Mouse (Mus musculus): ENCODE results near the gene AI413582. TPM values are rescaled to one million over a fixed set of nuclear protein-coding genes. Genes with fewer than 3 reads are reported as not detected.

The AI413582 gene
- total RNA-seq (2021), result 10 to 100 TPM; 80.4 to 95.9 TPM

DNA sequence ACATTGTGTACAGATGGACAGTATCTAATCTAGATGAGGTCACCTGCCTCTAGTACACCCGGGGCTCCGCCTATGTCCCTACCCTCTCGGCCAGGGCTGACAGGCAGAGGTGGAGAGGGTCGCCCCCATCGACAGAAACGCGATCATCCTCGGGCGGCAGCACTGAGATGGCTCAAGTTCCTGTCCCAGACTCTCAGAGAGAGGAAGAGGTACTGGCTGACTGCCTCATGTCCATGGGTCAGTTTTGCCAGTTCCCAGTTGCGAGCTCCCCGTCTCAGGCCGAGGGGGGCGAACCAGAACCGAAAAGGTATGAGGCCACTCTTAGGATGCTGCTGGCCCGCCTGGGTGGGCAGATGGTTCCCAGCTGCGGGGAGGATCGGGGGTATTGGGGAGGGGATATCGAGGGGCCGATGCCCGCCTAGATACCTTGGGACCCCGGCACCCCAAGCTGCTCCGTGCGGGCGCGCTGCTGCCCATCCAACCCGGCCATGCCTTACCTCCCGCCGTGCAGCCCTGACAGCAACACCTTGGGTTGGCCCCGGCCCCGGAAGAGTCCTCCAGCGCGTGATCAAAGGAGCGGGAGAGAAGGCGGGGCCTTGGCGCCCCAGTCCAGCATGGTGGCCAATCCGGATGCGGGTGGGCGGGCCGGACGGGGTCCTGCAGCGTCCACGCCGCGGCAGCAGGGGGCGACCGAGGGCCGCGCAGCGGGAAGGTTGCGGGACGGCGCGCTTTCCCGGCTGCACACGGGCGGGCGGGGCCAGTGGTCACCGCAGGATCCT lies at the start of gene AI413582:
AI413582 (minus strand) TSS at position 594 of the 779 bp plus-strand sequence.
- intact Hi-C loops (cut with DNase I), result no loop called here

DNA sequence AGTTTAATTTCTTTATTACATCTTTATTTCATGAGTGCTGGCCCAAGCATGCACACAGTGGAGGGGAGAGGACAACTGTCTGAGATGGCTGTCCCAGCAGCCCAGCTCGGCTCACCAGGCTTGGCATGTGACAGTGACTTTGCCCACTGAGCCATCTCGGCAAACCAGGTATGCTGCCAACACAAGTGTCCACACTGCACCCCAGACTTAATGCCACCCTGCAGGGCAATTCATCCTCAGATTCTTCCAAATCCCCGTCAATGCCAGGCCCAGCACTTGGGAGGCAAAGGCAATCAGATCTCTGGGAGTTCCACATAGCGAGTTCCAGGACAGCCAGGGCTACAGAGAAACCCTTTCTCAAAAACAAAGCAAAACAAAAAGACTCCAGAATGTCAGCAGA lies 47.5 kb upstream of the AI413582 start:
- intact Hi-C loops (cut with DNase I), result no loop called here
- no peak for DNase-seq (ENCODE audit: extremely low spot score in 1 of 2, low spot score in 2 of 2)

More for the DNA sequence above, at the start of gene AI413582:
- peak; percentile 91 to 96 for DNase-seq (ENCODE audit: extremely low spot score in 1 of 2, low spot score in 2 of 2)

DNA sequence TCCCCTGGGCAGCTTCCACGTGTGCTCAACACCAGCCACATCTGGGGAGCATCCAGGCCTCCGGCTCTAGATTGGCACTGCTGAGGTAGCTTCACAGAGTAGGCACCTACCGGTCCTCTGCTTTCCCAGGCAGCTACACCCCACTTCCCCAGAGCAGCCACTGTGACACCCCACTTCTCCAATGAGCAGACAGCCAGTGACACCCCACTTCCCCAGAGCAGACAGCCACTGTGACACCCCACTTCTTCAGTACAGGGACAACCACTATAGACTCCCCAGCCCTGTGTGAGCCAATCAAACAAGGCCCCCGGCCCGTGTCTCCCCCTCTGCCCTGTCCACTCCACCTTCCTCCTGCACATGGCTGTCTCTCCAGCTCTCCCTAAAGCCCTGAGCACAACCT lies 46.4 kb upstream of the AI413582 start:
- intact Hi-C loops (cut with DNase I), result no loop called here
- DNase-seq (ENCODE audit: extremely low spot score in 1 of 2, low spot score in 2 of 2), result no peak

DNA sequence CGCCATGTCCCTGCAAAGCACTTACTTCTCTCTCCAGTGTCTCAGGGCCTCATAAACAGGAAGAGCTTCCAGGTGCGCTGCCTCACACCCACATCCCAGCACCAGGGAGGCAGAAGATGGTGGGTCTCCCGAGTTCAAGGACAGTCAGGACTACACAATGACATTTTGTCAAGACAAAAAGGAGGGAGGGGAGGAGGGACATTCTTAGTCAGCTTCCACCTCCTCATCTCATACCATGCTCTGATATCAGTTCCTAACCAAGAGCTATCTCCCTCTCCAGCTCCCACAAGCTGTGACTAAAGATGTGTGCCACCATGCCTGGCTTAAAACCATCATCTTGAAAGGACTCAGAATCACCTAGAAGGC lies 45.9 kb upstream of the AI413582 start:
- intact Hi-C loops (cut with DNase I), result no loop called here
- no peak for DNase-seq (ENCODE audit: extremely low spot score in 1 of 2, low spot score in 2 of 2)

DNA sequence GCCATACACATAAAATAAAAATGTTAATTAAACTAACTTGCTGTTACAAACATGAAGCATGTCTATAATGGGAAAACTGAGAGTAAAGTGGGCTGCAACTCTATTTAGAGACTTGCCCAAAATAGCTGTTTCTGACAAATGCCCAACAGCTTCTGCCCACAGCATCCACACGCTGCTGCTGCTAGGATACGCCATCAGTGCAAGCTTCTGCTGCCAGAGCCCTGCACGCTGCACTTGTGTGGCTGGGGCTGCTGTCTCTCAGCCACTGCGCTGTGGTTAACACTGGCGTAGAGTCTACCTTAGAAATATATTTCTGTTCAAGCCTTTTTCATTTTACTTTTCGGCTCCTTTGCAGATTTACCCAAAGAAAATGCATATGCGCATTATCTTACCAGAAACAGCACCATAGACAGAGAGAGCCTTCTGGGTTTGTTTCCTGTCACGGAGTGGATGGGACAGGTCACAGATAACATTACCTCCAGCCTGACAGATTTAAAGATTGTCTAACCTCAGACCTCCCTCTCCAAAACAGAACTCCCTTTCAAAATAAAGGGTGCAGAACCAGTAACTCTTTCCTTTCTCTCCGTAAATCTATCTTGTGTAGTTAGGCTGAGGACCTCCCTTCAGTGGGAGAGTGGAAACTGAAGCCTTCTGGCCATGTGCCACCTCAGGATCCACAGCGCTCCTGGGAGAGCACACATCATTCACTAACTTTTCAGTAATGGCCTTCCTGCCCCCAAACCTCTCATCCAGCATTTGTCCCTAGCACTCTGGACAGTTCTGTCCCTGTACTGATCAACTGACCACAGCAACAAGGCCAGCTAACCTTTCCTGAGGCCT lies 45.3 kb upstream of the AI413582 start:
- DNase-seq (ENCODE audit: extremely low spot score in 1 of 2, low spot score in 2 of 2), result peak in 1 of 2 experiments; percentile 81
- intact Hi-C loops (cut with DNase I), result no loop called here

DNA sequence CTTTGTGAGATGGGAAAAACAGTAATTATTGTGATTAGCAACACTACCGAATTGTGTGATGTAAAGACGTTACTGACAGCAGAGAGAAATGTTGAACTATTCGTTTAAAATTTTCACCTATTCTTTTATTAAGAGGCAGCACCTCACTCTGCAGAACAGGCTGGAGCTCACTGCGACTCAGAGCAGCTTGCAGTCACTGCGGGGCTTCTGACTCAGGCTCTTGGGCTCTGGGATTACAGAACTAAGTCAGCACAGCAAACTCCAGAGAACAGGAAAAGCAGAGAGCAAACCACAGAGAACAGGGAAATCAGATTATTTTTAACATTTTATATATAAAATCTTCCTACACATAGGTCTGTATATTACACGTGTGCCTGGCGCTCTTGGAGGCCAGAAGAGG lies 44.0 kb upstream of the AI413582 start:
- intact Hi-C loops (cut with DNase I), result no loop called here
- DNase-seq (ENCODE audit: extremely low spot score in 1 of 2, low spot score in 2 of 2), result no peak

DNA sequence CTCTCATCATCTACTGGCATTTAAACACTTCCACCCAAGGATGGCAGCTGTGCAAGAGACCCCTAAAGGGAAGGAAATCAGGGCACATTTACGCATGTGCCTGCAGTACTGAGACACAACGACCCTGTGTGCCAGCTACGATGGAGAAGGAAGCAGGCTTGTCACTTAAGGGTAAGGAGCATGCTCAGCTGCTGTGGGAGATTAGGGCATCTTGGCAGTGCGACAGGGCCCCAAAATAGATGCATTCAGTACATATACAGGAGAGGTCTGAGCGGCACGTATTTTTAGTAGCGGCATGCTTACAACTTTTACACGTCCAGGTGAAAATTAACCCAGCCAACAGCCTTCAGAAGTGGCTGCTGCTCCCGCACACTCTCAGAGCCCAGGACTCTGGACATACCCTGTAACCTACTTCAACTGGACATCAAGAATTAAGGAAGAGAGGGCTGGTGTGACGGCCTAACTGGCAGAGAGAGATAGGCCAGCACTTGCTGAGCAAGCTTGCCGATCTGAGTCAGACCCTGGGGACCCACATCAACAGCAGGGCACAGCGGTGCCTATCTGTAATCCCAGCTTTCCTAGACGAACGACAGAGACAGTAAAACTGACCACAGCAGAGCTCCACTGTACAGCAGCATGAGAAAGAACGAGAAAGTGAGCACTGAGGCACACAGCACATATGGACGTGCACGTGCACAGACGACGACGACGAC lies 38.1 kb upstream of the AI413582 start:
- no peak for DNase-seq (ENCODE audit: extremely low spot score in 1 of 2, low spot score in 2 of 2)
- intact Hi-C loops (cut with DNase I), result no loop called here

DNA sequence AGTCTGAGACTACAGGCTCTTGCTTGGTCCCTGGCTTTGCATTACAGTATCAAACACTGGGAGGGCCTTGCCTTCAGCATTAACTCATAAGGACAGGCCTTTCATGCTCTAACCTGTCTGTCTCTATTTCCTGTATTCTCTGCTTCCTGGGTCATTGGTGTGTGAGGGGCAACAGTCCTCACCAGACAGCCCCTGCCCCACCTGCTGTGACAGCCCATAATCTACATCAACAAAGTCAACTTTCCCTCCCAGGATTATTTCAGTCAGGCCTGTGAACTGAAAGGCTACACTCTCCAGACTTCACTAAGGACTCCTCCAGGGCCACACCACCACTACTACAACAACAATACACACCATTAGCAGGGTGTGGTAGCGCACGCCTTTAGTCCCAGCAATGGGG lies 37.5 kb upstream of the AI413582 start:
- intact Hi-C loops (cut with DNase I), result no loop called here
- no peak for DNase-seq (ENCODE audit: extremely low spot score in 1 of 2, low spot score in 2 of 2)

DNA sequence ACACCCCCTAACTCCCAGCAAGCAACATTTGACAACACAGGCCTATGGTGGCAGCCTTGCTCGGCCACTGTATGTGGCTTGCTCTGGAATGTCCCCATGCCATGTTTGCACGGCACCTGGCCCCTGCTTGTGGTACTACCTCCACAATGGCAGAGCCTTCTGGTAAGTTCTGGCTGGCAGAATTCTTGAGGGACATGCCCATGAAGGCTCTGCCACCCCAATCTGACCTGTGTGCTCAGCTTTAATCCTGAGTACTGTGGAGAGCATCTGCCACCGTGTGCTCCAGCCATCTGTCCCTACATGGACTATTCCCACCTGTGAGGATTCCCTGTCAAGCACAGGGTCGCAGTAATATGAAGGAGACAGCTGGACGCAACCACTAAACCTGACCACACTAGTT lies 35.3 kb upstream of the AI413582 start:
- no peak for DNase-seq (ENCODE audit: extremely low spot score in 1 of 2, low spot score in 2 of 2)
- intact Hi-C loops (cut with DNase I), result no loop called here

DNA sequence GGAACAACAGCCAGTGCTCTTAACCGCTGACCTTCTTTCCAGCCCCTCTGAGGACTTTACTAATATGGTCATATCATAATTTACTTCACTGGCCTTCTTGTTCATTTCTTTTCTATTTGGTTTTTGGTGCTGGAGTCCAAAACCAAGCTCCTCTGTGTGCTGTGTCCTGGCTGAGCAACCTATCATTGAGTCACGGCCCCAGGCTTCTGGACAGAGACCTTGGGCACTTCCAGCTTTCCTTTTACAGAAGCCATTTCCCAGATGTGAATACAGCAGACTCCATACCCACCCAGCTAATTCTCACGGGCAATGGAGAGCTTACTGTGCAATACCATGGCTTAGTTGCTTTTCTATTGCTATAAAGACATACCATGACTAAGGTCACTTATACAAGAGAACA lies 34.7 kb upstream of the AI413582 start:
- intact Hi-C loops (cut with DNase I), result no loop called here
- DNase-seq (ENCODE audit: extremely low spot score in 1 of 2, low spot score in 2 of 2), result no peak

DNA sequence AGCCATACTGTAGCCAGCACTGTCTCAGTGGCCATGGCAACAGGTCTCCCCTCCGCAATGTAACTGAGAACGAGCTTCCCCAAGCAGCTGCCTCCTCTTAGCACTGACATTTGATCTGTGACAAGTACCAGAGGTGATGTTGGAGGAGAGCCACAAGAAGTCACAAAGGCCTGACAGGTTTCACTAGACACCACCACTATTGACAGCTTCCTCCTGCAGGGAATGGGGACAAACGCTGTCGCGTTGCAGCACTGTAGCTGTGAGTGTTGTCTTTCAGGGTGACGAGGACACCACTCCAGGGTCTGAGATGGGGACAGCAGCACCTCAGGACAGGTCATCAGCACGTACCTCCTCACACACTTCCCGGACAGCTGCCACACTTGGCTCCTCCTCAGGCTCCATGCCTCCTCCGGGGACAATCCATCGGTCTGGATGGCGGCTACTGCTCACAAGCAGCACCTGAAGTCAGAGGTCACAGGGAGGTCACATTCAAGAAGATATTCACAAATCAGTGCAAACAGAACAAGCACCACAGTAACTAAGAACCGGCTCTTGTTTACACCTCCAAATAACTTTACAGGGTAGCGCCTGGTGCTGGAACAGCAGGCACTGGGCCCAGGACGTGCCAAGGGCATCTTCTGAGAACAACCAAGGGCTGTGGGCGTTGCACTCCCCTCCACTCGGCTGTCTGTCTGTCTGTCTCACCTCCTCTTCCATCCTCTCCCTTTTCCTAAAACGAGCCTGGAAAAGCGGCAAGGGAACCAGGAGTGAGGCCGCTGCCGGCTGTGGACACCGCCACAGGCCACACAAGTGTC lies 31.0 kb upstream of the AI413582 start:
- DNase-seq (ENCODE audit: extremely low spot score in 1 of 2, low spot score in 2 of 2), result no peak
- intact Hi-C loops (cut with DNase I), result no loop called here

DNA sequence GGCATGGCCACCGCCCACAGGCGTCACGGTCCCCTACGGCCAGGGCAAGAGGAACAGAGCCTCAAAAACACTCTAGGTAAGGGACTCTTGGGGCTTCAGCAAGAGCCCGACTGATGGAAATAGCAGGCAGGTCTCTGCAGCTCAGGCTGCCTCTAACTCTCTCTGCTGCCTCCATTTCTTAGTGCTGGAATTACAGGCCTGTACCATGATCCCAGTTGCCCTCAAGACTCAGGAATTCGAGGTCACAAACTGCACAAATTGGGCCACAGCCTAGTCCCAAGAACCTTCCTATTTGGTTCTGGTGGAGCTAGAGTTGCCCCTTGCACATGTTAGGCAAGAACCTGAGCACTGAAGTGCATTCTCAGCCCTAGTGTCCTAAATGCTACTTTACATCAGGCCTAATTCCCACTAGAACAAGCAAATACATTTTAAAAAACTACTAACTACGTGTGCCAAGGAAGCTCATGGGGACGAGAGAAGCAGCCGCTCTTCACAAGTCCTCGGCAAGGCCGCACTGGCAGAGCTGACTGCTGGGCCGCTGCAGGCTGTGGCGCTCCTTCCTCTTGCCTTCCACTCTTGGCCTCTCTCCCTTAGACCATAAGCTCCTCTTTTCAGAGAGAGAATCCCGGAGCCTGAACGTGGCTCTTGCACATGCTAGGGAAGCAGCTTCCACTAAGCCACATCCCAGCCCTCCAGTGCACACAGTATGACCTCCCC lies 30.3 kb upstream of the AI413582 start:
- DNase-seq (ENCODE audit: extremely low spot score in 1 of 2, low spot score in 2 of 2), result no peak
- intact Hi-C loops (cut with DNase I), result no loop called here

DNA sequence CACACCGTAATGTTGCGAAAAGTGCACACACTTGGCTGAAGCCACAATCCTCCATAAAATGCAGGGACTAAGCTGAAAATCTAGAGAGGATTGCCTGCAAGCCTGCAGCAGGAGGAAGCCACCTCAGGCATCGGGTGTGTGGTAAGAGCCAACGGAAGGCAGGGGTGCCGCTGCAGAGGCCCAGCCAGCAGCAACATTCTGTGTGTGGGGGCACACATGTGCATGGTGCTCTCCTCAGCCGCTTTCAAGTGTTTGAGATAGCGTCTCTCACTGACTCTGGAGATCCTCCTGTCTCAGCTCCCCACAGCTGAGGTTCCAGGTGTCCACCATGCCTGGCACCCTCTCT lies 27.0 kb upstream of the AI413582 start:
- intact Hi-C loops (cut with DNase I), result no loop called here
- DNase-seq (ENCODE audit: extremely low spot score in 1 of 2, low spot score in 2 of 2), result no peak

DNA sequence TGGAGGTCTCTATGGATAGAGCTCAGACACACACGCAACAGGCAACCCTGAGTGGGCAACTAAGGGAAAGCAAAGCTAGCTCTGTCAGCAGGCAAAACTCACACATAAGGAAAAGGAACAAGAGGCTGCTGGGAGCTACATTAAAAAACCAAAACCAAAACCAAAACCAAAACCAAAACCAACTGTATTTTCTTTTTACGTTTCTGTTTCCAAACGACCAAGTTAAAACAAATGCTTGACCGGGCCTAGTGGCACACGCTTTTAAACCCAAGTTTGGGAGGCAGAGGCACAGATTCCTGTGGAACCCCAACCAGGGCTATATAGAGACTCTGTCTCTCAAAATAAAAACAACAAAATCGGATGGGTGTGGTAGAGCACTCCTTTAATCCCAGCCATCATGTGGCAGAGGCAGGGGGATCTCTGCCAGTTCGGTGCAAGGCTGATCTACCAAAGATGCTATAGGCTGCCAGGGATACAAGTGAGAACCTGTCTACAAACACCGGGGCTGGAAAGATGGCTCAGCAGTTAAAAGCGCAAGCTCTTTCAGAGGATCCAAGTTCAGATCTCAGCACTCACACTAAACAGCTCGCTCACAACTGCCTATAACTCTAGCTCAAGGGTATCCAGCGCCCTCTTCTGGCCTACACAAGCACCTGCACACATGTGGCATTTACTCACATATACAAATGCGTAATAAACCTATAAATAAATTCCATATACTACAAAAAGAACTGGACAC lies 26.4 kb upstream of the AI413582 start:
- no peak for DNase-seq (ENCODE audit: extremely low spot score in 1 of 2, low spot score in 2 of 2)
- intact Hi-C loops (cut with DNase I), result no loop called here

DNA sequence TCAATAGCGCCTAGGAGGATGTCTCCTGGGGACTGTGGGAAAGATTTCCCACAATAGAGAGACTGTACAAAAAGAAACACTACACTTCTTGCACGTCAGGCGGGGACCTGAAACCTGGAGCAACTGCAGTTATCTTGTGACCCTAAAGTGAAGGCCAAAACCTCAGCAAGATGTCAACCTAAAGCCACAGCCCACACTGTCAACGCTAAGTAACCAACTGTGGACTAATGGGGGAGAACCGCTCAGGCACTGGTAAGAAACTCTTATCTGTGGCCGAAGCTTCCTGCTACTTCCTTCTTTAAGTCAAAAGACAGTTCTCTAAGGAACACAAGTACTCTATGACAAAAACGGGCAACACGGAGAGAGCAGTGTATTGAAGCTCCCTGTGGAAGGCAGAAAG lies 22.7 kb upstream of the AI413582 start:
- DNase-seq (ENCODE audit: extremely low spot score in 1 of 2, low spot score in 2 of 2), result no peak
- intact Hi-C loops (cut with DNase I), result no loop called here

DNA sequence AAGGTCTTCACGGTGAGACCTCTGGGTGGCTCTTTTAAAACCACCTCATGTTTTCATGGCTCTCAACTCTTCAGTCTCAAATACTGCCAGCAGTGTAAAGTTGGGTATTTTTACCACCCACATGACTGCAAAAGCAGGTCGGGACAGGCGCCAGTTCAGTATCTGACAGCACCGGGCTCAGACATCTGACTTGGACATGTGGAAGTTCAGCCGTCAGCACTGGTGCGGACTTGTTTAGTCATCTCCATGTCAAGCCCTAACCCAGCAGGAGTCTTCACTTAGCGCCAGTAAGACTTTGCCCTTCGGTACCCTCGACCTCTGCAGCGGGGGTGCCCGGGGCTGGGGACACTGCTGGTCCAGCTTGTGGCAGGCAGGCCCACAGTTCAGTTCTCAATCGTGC lies 21.7 kb upstream of the AI413582 start:
- DNase-seq (ENCODE audit: extremely low spot score in 1 of 2, low spot score in 2 of 2), result peak in 1 of 2 experiments; percentile 64
- intact Hi-C loops (cut with DNase I), result no loop called here

DNA sequence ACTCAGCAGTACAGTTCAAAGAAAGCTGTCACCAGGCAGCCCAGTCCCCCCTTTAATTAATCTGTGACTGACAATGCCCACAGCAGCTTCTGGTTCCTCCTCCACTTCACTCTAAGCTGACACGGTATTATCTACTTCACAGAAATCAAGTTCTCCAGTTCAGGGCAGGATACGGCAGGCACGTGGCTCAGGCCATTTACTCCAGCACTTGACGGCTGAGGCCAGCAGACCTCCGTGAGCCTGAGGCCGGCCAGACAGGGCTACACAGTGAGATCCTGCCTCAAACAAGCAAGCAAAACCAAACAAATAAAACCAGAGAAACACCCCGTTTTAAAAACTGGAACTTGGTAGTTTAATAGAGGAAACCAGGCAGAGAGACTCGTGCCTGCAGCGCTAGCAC lies 21.1 kb upstream of the AI413582 start:
- intact Hi-C loops (cut with DNase I), result no loop called here
- no peak for DNase-seq (ENCODE audit: extremely low spot score in 1 of 2, low spot score in 2 of 2)

Data from left cerebral cortex, postnatal 10 days (tissue).